Mouse (Mus musculus) megakaryocyte, embryonic 14.5 days (primary cell): ENCODE measurements around the gene Mef2a.

Source experiments
- FLI1 ChIP-seq: IDR thresholded peaks from 2 replicates; pipeline ENCODE4 v1.6.1; 2012; ENCODE audit warnings: low read length, inconsistent platforms, mixed read lengths
- GATA1 ChIP-seq: IDR thresholded peaks from 3 replicates; pipeline ENCODE4 v1.6.1; 2012; ENCODE audit warnings: mixed read lengths, low read length, inconsistent platforms, borderline replicate concordance

GRCm38 (mm10) chr7:67373584-67373960, 914 bp upstream of the Mef2a start:
- TF ChIP-seq GATA1 (no peak), FLI1 (no peak)
